Mouse (Mus musculus): ENCODE data around the gene Shoc2. TPM values are rescaled to one million over a fixed set of nuclear protein-coding genes. Genes with fewer than 3 reads are reported as not detected.

Shoc2 gene
- total RNA-seq, 2 experiments from 2014 or later: 40.3 to 48.7 TPM

GRCm38 (mm10) chr19:54010973-54011372 is 66.9 kb downstream of the Shoc2 start:
- DNase-seq (ENCODE audit: low spot score in 2 of 2): no peak

GRCm38 (mm10) chr19:54014999-54015398 is 70.9 kb downstream of the Shoc2 start:
- no peak for DNase-seq (ENCODE audit: low spot score in 2 of 2)

GRCm38 (mm10) chr19:54015503-54015902 is 71.4 kb downstream of the Shoc2 start:
- DNase-seq (ENCODE audit: low spot score in 2 of 2): no peak

- DNase-seq (ENCODE audit: low spot score in 2 of 2): no peak
These were observed 91.0 kb downstream of the Shoc2 start for GRCm38 (mm10) chr19:54035100-54035499.

- DNase-seq (ENCODE audit: low spot score in 2 of 2): no peak
These were observed 95.3 kb downstream of the Shoc2 start for GRCm38 (mm10) chr19:54039441-54039840.

GRCm38 (mm10) chr19:54040356-54041028 is 96.4 kb downstream of the Shoc2 start:
- DNase-seq (ENCODE audit: low spot score in 2 of 2): no peak

- DNase-seq (ENCODE audit: low spot score in 2 of 2): no peak
These were observed 96.9 kb downstream of the Shoc2 start for GRCm38 (mm10) chr19:54041029-54041367.

GRCm38 (mm10) chr19:54043851-54044250 is 99.7 kb downstream of the Shoc2 start, which contains the start of gene Adra2a:
TSS of gene Adra2a (plus strand) at chr19:54044151.
- DNase-seq (ENCODE audit: low spot score in 2 of 2): no peak

GRCm38 (mm10) chr19:54044507-54045371 is 100.6 kb downstream of the Shoc2 start:
- DNase-seq (ENCODE audit: low spot score in 2 of 2): peak; percentile 43 to 46

- no peak for DNase-seq (ENCODE audit: low spot score in 2 of 2)
These were observed 101.3 kb downstream of the Shoc2 start for GRCm38 (mm10) chr19:54045412-54045811.

GRCm38 (mm10) chr19:54045931-54046683 is 102.0 kb downstream of the Shoc2 start:
- DNase-seq (ENCODE audit: low spot score in 2 of 2): peak in 1 of 2 experiments; percentile 26

- DNase-seq (ENCODE audit: low spot score in 2 of 2): no peak
These were observed 102.6 kb downstream of the Shoc2 start for GRCm38 (mm10) chr19:54046684-54047070.

- DNase-seq (ENCODE audit: low spot score in 2 of 2): no peak
These were observed 103.4 kb downstream of the Shoc2 start for GRCm38 (mm10) chr19:54047386-54048050.

- no peak for DNase-seq (ENCODE audit: low spot score in 2 of 2)
These were observed 104.2 kb downstream of the Shoc2 start for GRCm38 (mm10) chr19:54048161-54048885.

- DNase-seq (ENCODE audit: low spot score in 2 of 2): no peak
These were observed 107.5 kb downstream of the Shoc2 start for GRCm38 (mm10) chr19:54051651-54052050.

- DNase-seq (ENCODE audit: low spot score in 2 of 2): no peak
These were observed 111.7 kb downstream of the Shoc2 start for GRCm38 (mm10) chr19:54055845-54056244.

GRCm38 (mm10) chr19:54068447-54068846 is 124.3 kb downstream of the Shoc2 start:
- no peak for DNase-seq (ENCODE audit: low spot score in 2 of 2)

- DNase-seq (ENCODE audit: low spot score in 2 of 2): no peak
These were observed 126.4 kb downstream of the Shoc2 start for GRCm38 (mm10) chr19:54070521-54070920.

GRCm38 (mm10) chr19:54072233-54072800 is 128.2 kb downstream of the Shoc2 start:
- no peak for DNase-seq (ENCODE audit: low spot score in 2 of 2)

Measured in adrenal gland, adult 18-20 months (tissue).